Mouse (Mus musculus) embryonic facial prominence, embryonic 10.5 days (tissue): ENCODE results near the gene Gsap. TPM values are rescaled to one million over a fixed set of nuclear protein-coding genes. Genes with fewer than 3 reads are reported as not detected.

Experiments used
- DNase-seq: peaks from one replicate; pipeline ENCODE4 v3.0.0-alpha.2; 2017; ENCODE audit warnings: low spot score
- H3K27ac ChIP-seq: fragments of 300-500 bp; sonication (generic); replicated peaks from 2 replicates; pipeline ENCODE4 v1.5.1; 2016; ENCODE audit warnings: mild to moderate bottlenecking
- H3K27me3 ChIP-seq: fragments of 300-500 bp; sonication (generic); replicated peaks from 2 replicates; pipeline ENCODE4 v1.6.1; 2016; ENCODE audit warnings: low read depth, mild to moderate bottlenecking; ENCODE audit not compliant: poor library complexity, severe bottlenecking
- H3K36me3 ChIP-seq: fragments of 300-500 bp; sonication (generic); replicated peaks from 2 replicates; pipeline ENCODE4 v1.6.1; 2016; ENCODE audit warnings: mild to moderate bottlenecking, moderate library complexity
- H3K4me1 ChIP-seq: fragments of 300-500 bp; sonication (generic); 2 replicates; pipeline ENCODE4 v1.6.1; 2016
- H3K4me3 ChIP-seq: fragments of 300-500 bp; sonication (generic); 2 replicates; pipeline ENCODE4 v1.5.1; 2016; ENCODE audit warnings: mild to moderate bottlenecking, moderate library complexity
- H3K9me3 ChIP-seq: fragments of 300-500 bp; sonication (generic); 2 replicates; pipeline ENCODE4 v1.6.1; 2016; ENCODE audit warnings: mild to moderate bottlenecking
- WGBS: fragments of 180-500 bp; shearing (Covaris S2); methylation state at CpG from one replicate; pipeline ENCODE4 v1.1.7; 2016; 5-methylcytosine and 5-hydroxymethylcytosine counted together
- polyA plus RNA-seq: library from polyadenylated mRNA; unstranded; fragments of >200 nt; fragmentation: Nextera tagmentation; extraction: Ambion mirVana; gene quantifications from 2 replicates; pipeline ENCODE4 v1.2.1, GENCODE M21; 2016

The Gsap gene
- polyA plus RNA-seq, 1 experiment from 2014 or later = 1.5 TPM

- Histone ChIP-seq H3K9me3 (peaks cover 9% of the 10 kb centered on the region; the same call in 1 of the 2 replicates), H3K27me3 (peaks cover 36% of the 10 kb centered on the region), H3K4me1 (peaks cover 25% of the 10 kb centered on the region), H3K36me3 (no peaks in the 10 kb centered on the region), H3K4me3 (no peak overlapping the region), H3K27ac (no peak overlapping the region)
- no peak for DNase-seq
- 36% methylated on average over 3 of the region's 3 CpGs for WGBS
Observed at GRCm38 (mm10) chr5:21188435-21188834, 2.4 kb downstream of the Gsap start.

DNA sequence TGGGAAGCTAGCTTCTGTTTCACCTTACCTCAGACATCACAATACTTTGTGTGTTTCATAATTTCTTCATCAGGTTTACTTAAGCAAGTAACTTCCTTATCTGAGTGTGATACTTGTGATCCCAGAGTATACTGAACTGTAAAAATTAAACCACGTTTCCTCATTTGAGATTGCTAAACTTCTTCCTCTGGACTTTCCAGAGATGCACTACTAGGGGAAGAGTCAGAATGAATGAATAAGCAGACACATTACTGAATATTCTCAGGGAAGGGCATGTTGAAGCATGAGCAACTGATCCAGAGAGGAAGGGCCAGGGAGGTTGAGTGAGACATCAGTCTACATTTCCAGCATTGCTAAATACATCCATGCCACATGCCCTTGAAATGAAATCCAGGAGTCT, 3.0 kb downstream of the Gsap start:
- Histone ChIP-seq H3K36me3 (no peaks in the 10 kb centered on the region), H3K4me3 (no peak overlapping the region), H3K27me3 (peaks cover 36% of the 10 kb centered on the region), H3K9me3 (peaks cover 13% of the 10 kb centered on the region), H3K4me1 (peaks cover 25% of the 10 kb centered on the region), H3K27ac (no peak overlapping the region)
- no peak for DNase-seq
- 86% methylated on average over 1 of the region's 1 CpGs for WGBS

DNA sequence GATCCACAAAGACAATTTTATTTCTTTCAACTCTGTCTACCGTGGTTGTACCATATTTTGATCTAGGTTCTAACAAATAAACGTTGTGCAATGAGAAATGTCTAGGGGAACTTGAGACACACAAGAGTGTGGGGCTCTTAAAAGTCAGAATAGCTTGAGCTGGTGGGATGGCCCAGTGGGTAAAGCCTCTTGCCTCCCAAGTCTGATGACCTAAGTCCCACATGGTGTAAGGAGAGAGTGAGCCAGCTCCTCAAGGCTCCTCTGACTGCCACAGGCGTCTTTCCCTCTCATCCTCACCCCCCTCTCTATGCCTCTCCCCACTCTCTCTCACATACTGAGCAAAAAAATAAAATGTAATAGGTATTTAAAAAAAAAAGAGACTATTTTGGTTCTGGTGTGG, 3.4 kb downstream of the Gsap start:
- Histone ChIP-seq H3K27ac (no peak overlapping the region), H3K4me1 (peaks cover 25% of the 10 kb centered on the region), H3K4me3 (no peak overlapping the region), H3K27me3 (peaks cover 36% of the 10 kb centered on the region), H3K36me3 (no peaks in the 10 kb centered on the region), H3K9me3 (peaks cover 13% of the 10 kb centered on the region)
- 80% methylated on average over 3 of the region's 3 CpGs for WGBS
- no peak for DNase-seq

DNA sequence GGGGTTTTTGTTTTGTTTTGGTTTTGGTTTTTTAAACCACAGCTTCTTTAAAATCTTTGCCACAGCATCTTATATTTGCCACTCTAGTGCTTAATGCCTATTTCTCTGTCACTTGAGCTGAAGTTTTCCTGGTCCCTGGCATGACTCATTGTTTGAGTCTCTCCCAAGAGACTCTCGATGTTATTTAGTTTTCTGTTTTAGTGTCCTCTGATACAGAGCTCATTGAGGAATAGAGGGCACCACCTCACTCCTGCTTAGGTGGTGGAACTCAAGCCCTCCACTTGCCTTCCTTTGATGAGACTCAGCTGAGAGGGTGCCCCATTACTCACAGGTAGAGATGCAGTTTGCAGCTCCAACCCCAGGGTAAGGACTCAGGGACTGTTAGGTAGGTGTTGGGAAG, 17.4 kb downstream of the Gsap start:
- DNase-seq = no peak
- H3K4me1 ChIP-seq = no peaks in the 10 kb centered on the region
- H3K4me3 ChIP-seq = no peak overlapping the region
- H3K27ac ChIP-seq = no peak overlapping the region
- H3K36me3 ChIP-seq = no peaks in the 10 kb centered on the region
- 91% methylated on average over 1 of the region's 1 CpGs for WGBS
- no peaks in the 10 kb centered on the region for H3K27me3 ChIP-seq
- H3K9me3 ChIP-seq = no peaks in the 10 kb centered on the region

DNA sequence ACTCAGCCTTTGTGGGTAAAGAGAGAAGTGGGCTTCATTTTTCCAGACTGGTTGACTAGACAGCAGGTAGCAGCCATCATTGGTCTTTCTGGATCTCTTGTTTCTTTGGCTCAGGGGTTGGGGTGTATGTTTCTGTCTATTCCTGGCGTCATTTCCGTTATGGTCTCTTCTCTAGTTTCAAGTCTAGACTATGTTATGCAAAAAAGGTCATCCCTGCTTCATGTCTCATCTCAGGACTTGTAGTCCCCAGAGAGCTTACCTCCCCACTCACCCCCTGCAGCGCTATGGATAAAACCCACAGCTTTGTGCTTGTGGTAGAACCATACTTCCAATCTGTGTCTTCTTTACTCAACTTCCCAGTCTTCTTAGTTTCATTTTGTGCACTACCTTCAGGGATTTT, 18.1 kb downstream of the Gsap start:
- WGBS = 81% methylated on average over 3 of the region's 3 CpGs
- no peaks in the 10 kb centered on the region for H3K4me1 ChIP-seq

GRCm38 (mm10) chr5:21206014-21206413, 20.0 kb downstream of the Gsap start:
- no peak overlapping the region for H3K4me3 ChIP-seq
- no peak overlapping the region for H3K27ac ChIP-seq
- DNase-seq = no peak
- no peaks in the 10 kb centered on the region for H3K27me3 ChIP-seq
- 90% methylated on average over 4 of the region's 4 CpGs for WGBS
- H3K9me3 ChIP-seq = no peaks in the 10 kb centered on the region
- H3K36me3 ChIP-seq = no peaks in the 10 kb centered on the region
- no peaks in the 10 kb centered on the region for H3K4me1 ChIP-seq

More for the DNA sequence above, 18.1 kb downstream of the Gsap start:
- H3K27ac ChIP-seq = no peak overlapping the region
- DNase-seq = no peak
- H3K36me3 ChIP-seq = no peaks in the 10 kb centered on the region
- no peak overlapping the region for H3K4me3 ChIP-seq
- no peaks in the 10 kb centered on the region for H3K9me3 ChIP-seq
- H3K27me3 ChIP-seq = no peaks in the 10 kb centered on the region

DNA sequence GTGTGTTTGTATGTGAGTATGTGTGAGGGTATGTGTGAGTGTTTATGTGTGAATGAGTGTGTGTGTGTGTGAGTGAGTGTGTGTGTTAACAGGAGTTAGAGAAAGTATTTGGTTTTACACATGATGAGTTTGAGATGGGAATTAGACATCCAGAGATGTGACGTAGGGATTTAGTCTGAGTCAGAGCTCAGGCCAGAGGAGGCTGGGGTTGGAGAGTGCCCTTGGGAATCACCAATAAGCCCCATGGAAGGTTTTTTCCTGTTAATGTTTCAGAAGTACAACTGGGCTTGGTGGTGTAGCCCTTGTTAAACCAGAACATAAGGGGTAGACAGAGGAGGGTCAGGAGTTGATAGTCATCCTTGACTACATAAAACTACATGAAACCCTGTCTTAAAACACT, 25.4 kb downstream of the Gsap start:
- Histone ChIP-seq H3K27me3 (no peaks in the 10 kb centered on the region), H3K9me3 (no peaks in the 10 kb centered on the region), H3K4me1 (no peaks in the 10 kb centered on the region; the same call in 1 of the 2 replicates), H3K27ac (no peak overlapping the region), H3K4me3 (no peak overlapping the region), H3K36me3 (no peaks in the 10 kb centered on the region)
- 90% methylated on average over 1 of the region's 1 CpGs for WGBS
- no peak for DNase-seq

DNA sequence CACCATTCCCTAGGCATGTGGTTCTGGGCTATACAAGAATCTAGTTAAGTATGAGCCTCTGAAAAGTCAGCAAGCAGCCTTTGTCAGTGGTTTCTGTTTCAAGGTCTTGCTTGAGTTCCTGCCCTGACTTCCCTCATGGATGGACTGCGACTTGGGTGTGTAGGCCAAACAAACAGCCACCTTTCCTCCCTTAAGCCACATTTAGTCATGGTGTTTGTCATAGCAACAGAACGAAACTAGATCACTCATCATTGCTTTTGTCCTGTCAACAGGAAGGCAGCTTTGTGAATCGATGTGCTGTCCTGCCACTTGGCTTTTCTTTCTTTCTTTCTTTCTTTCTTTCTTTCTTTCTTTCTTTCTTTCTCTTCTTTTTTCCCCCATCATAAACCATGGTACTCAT, 26.9 kb downstream of the Gsap start:
- Histone ChIP-seq H3K4me1 (no peaks in the 10 kb centered on the region; the same call in 1 of the 2 replicates), H3K36me3 (no peaks in the 10 kb centered on the region), H3K27me3 (no peaks in the 10 kb centered on the region), H3K4me3 (no peak overlapping the region), H3K27ac (no peak overlapping the region), H3K9me3 (no peaks in the 10 kb centered on the region)
- 87% methylated on average over 3 of the region's 3 CpGs for WGBS
- no peak for DNase-seq

DNA sequence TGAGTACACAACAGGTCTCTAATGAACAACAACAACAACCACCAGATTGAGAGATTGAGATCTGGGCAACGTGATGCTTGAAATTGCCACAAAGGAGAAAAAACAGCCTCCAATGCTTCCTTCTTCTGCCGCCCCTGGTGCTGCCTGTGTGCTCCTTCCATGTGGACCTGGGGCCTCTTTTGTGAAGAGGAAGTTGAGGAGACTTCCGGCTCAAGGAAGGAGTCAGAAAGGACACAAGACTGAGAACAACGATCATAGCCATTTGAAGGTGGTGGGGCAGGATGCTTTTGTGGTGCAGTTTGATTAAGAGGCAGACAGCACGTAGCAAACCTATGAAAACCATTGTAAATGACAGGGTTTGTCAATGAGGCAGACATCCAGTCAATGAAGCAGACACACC, 27.7 kb downstream of the Gsap start:
- no peak for DNase-seq
- H3K4me1 ChIP-seq = no peaks in the 10 kb centered on the region; the same call in 1 of the 2 replicates
- H3K27me3 ChIP-seq = no peaks in the 10 kb centered on the region
- 84% methylated on average over 5 of the region's 5 CpGs for WGBS
- no peak overlapping the region for H3K4me3 ChIP-seq
- no peak overlapping the region for H3K27ac ChIP-seq
- H3K9me3 ChIP-seq = no peaks in the 10 kb centered on the region
- no peaks in the 10 kb centered on the region for H3K36me3 ChIP-seq

DNA sequence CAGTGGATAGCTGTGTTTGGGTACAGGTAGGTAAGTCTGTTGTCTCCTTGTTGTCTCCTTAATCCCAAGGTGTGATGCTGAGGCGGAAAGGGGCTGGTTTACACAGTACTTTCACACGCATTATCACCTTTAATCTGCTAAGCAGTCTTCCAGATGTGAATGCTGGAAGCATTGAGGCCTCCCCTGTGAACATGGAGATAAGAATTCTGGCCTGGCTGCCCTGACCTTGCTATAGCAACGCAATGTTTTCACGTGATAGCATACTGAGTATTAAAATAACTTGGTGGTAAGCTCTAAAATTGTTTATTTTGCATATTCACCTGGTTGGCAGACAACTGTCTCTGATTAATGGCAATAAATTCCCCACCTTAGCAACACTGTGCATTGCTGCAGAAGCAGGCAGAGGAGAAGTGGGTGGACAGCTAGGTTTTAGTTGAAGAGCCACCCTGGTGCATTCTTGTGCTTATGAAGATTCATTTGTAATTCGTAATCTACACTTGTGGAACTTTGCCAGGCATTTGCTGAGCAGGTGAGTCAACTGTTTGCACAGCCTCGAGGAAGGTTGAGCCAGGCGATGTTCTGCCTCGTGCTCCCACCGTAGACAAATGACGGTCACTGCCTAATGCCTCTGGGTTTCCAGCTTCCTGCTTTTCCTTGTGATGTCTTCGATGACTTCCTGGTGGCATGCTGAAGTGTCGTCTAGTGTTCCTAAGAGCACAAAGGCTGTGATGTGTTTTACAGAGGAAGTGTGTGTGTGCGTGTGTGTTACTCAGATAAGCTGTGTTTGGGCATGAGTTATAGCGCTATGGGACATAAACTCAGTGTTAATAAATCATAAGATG, 31.6 kb downstream of the Gsap start:
- Histone ChIP-seq H3K36me3 (no peaks in the 10 kb centered on the region), H3K4me1 (no peaks in the 10 kb centered on the region; the same call in 1 of the 2 replicates), H3K4me3 (no peak overlapping the region), H3K27ac (no peak overlapping the region), H3K27me3 (no peaks in the 10 kb centered on the region), H3K9me3 (no peaks in the 10 kb centered on the region)
- WGBS = 83% methylated on average over 14 of the region's 14 CpGs
- DNase-seq = no peak

- no peak overlapping the region for H3K4me3 ChIP-seq
- H3K27ac ChIP-seq = no peak overlapping the region
- no peak for DNase-seq
- no peaks in the 10 kb centered on the region for H3K4me1 ChIP-seq
- WGBS = 93% methylated on average over 6 of the region's 6 CpGs
- H3K27me3 ChIP-seq = no peaks in the 10 kb centered on the region
- 0 out of 2 replicates have a peak, but pooled peaks cover 5% of the 10 kb centered on the region for H3K9me3 ChIP-seq
- no peaks in the 10 kb centered on the region for H3K36me3 ChIP-seq
Observed at GRCm38 (mm10) chr5:21232876-21233275, 46.8 kb downstream of the Gsap start.

DNA sequence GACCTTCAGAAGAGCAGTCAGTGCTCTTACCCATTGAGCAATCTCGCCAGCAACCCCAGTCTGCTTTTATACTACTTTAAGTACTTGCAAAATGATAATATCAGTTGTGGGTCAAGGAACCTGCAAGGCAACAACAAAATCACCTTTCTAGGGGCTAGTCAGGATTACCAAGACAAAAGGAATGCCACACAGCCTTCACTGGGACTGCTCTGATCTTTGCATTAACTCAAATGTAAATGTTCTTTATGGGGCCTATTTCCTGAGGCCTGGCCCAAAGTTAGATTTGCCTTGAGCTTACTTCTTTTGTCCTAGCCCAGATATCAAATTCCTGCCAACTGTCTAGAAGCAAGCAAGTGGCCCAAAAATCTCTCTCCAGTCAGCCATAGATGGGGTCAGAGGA, 58.5 kb downstream of the Gsap start:
- WGBS = 92% methylated on average over 1 of the region's 1 CpGs
- no peak overlapping the region for H3K4me3 ChIP-seq
- H3K36me3 ChIP-seq = no peaks in the 10 kb centered on the region
- H3K4me1 ChIP-seq = no peaks in the 10 kb centered on the region
- no peak overlapping the region for H3K27ac ChIP-seq
- H3K9me3 ChIP-seq = peaks cover 2% of the 10 kb centered on the region; the same call in 1 of the 2 replicates
- no peak for DNase-seq
- H3K27me3 ChIP-seq = no peaks in the 10 kb centered on the region

- no peak overlapping the region for H3K27ac ChIP-seq
- H3K9me3 ChIP-seq = peaks cover 2% of the 10 kb centered on the region; the same call in 1 of the 2 replicates
- no peak overlapping the region for H3K4me3 ChIP-seq
- WGBS = 77% methylated on average over 1 of the region's 1 CpGs
- H3K27me3 ChIP-seq = no peaks in the 10 kb centered on the region
- no peak for DNase-seq
- no peaks in the 10 kb centered on the region for H3K4me1 ChIP-seq
- H3K36me3 ChIP-seq = no peaks in the 10 kb centered on the region
Observed at GRCm38 (mm10) chr5:21245241-21245640, 59.2 kb downstream of the Gsap start.
